Mouse (Mus musculus) heart, postnatal 25 days (tissue): ENCODE measurements around the gene Samd7. TPM values are rescaled to one million over a fixed set of nuclear protein-coding genes. Genes with fewer than 3 reads are reported as not detected.
"Not testable (repeated sequence)": the region's sequence is repeated elsewhere in the genome, so short reads cannot be mapped to it uniquely, and the experiment has no call there.

Experiments
- DNase-seq: peaks from one replicate; pipeline ENCODE4 v3.0.0; 2022; ENCODE audit warnings: low spot score
- intact Hi-C: fragments of 180-260 bp; cut with DNase I; formaldehyde crosslinking; loops from one replicate; pipeline ENCODE4 v1.15.1; 2025
- total RNA-seq, 2 experiments: library from RNA; stranded (reverse); gene quantifications; 2 replicates each; pipeline ENCODE4 v1.2.3; 2021

The Samd7 gene
- not detected for total RNA-seq

DNA sequence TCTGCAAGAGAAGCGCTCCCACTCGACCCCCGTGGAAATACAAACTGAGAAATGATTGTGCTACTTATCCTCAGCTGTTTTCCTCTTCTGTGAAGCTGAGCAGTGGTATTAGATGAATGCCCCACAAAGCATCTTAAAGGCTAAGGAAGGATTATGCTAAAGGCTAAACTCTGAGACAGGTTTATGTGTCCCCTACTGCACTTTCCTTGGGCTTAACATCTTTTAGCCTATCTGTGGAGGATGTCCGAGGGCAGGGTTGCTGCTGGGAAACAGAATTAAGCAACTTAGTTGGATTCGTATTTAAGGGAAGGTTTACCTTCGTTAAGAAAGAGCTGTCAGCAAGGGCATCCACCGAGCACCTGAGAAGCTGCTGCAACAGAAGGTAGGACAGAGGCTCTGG lies at the start of gene Samd7:
Samd7 (plus strand) TSS at position 288 of the 400 bp plus-strand sequence.
- no peak for DNase-seq
- intact Hi-C loops, result no loop called here

DNA sequence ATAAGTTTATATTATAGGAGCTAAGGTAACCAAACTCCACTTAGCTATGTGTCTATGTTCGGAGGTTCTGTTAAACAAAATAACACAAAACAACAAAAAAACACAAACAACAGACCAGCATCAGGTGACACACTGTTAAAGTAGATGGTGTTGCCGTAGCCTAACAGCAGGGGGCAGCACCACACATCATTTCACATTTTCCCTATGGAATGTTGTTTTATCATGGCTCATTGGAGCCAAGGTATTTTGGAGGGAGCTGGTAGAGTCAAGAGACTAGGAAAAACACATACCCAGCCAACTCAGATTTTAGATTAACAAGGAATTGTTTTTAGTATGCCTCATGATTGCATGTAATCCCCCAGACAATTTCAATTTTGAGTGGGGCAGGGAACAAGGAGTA lies 49.7 kb upstream of the Samd7 start:
- no peak for DNase-seq
- intact Hi-C loops, result loop anchor here (1.0 to 10.0 kb wide), 4 partner anchors 158 to 448 kb away; partner anchors contain the start of genes Cldn11 and Gpr160

- no peak for DNase-seq
- intact Hi-C loops, result loop anchor here (10.0 kb wide), 3 partner anchors 157 to 447 kb away; partner anchors contain the start of genes Cldn11 and Gpr160
Observed at GRCm38 (mm10) chr3:30697891-30698290, 48.2 kb upstream of the Samd7 start.

- intact Hi-C loops, result loop anchor here (10.0 kb wide), 3 partner anchors 155 to 445 kb away; partner anchors contain the start of genes Cldn11 and Gpr160
- not testable (repeated sequence) for DNase-seq
Observed at GRCm38 (mm10) chr3:30699711-30700505, 46.2 kb upstream of the Samd7 start, which contains the start of gene Lrrc31. Gene Lrrc31, minus strand, starts transcription at chr3:30699843.

- DNase-seq, result no peak
- intact Hi-C loops, result no loop called here
Observed at GRCm38 (mm10) chr3:30705977-30706376, 40.1 kb upstream of the Samd7 start.

GRCm38 (mm10) chr3:30706614-30707276 lies 39.3 kb upstream of the Samd7 start:
- intact Hi-C loops, result no loop called here
- no peak for DNase-seq

- DNase-seq, result no peak
- intact Hi-C loops, result no loop called here
Observed at GRCm38 (mm10) chr3:30710191-30710590, 35.9 kb upstream of the Samd7 start.

- intact Hi-C loops, result no loop called here
- DNase-seq, result no peak
Observed at GRCm38 (mm10) chr3:30713334-30713733, 32.8 kb upstream of the Samd7 start.

DNA sequence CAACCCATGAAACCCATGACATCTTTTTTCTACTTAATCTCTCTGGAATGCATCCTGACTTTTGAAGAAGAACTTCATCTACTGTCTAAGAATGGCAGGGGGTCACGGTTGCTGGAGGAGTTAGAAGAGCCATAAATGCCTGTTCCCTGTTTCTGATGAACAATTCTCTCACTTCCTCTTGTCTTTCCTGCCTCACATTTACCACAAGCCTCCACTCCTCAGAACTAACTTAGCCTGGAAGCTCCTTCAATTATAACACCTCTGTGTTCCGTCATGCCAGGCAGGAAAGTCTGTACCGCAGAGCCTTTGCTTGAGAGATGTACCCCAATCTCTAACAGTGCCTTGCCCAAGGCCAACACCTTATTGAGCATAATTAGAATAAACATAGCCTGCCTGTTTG lies 27.4 kb upstream of the Samd7 start:
- no peak for DNase-seq
- intact Hi-C loops, result no loop called here

GRCm38 (mm10) chr3:30722036-30722435 lies 24.1 kb upstream of the Samd7 start:
- intact Hi-C loops, result no loop called here
- DNase-seq, result no peak

- no peak for DNase-seq
- intact Hi-C loops, result no loop called here
Observed at GRCm38 (mm10) chr3:30722461-30722860, 23.6 kb upstream of the Samd7 start.

- DNase-seq, result no peak
- intact Hi-C loops, result no loop called here
Observed at GRCm38 (mm10) chr3:30723179-30723578, 22.9 kb upstream of the Samd7 start.

- intact Hi-C loops, result no loop called here
- DNase-seq, result no peak
Observed at GRCm38 (mm10) chr3:30724105-30724824, 21.8 kb upstream of the Samd7 start.

DNA sequence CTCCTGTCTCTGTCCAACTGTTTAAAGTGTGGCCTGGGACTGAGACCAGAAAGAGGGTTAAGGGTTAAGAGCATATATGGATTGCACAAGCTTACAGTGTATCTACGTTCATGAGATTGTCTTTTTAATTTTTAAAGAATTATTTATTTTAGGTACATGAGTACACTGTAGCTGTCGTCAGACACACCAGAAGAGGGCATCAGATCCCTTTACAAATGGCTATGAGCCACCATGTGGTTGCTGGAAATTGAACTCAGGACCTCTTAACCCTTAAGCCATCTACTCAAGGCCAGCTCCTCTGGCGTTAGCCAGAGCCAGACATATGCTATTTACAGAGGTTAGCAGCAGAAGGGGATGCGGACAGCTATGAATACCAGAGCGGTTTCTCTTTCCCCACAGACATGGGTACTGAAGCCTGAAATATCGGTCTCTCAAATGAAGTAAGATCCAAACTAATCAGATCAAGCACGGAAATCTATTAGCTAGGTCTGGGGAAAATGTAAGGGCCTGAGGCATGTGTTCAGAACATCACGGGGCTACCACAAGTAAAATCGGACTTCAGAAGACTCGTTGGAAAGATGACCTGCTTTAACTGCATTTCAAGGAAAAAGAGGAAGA lies 21.1 kb upstream of the Samd7 start:
- DNase-seq, result no peak
- intact Hi-C loops, result no loop called here

GRCm38 (mm10) chr3:30725514-30725913 lies 20.6 kb upstream of the Samd7 start:
- DNase-seq, result no peak
- intact Hi-C loops, result no loop called here

DNA sequence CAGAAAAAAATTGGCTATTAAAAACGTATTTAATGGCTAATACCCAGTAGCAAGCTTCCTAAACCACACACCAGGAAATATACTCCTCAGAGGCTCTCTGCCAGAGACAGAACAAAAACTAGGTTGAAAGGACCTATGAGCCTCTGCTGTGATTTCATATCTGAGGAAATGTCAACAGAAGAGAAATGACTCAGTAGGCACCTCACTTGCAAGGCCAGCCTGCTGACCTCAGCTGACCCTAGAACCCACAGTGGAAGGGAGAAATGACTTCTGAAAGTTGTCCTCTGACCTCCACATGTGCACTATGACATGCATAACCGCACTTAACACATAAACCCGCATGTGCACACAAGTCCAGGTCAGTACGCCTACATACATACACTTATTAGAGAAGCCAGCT lies 18.9 kb upstream of the Samd7 start:
- intact Hi-C loops, result no loop called here
- no peak for DNase-seq

DNA sequence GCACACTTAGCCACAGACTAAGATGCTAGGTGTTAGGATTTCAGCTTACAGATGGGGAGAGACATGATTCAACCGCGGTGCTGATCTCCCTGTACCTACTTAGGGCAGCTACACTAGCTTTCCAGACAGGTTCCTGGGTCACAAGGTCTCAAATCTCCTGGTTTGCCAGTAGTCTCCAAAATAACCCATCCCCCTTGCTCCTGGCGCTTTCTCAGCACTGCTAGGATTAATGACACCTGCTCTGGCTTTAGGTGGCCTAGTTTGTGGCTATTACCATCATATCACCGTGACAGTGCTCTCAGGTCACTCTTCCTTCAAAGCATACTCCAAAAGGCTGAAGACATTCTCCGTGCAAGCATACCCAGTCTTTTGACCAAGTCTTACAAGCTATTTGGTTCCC lies 17.0 kb upstream of the Samd7 start:
- no peak for DNase-seq

DNA sequence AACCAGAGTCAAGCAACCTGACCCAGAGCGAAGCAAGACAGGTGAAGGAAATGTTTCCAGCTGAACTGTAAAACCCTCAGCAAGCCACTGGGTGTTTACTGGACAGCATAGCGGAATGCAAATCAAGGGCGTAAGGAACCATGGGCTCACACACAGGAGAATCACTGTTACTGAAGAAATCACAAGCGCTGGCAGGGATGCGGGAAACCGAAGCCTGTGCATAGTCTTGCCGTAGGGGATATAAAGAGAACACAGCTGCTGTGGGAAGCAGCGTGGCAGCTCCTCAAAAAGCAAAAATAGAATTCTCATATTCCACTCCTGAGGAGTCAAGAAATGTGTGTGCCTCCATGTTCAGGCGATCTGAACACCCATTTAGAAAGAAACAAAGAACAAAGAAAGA lies 9.3 kb upstream of the Samd7 start:
- DNase-seq, result no peak
- intact Hi-C loops, result no loop called here

More for the DNA sequence above, 17.0 kb upstream of the Samd7 start:
- intact Hi-C loops, result no loop called here

DNA sequence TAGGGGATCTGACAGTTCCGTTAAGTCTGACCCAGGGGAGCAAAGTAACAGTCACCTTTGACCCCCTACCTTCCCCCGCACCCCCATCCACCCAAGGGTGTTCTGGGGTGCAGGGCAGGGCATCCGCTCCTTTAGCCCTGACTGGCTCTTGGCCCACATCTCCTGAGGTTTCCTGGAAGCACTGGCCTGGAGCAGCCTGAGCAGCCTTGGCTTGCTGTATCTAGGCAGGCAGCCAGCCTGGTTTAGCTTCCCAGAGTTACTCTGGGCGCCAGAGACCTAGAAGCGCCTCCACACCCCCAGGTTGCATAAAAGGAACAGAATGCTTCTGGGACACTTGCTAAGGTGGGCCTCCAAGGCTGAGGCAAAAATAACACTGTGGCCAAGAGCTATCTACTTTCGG lies 4.8 kb upstream of the Samd7 start:
- peak; percentile 20 for DNase-seq
- intact Hi-C loops, result no loop called here

DNA sequence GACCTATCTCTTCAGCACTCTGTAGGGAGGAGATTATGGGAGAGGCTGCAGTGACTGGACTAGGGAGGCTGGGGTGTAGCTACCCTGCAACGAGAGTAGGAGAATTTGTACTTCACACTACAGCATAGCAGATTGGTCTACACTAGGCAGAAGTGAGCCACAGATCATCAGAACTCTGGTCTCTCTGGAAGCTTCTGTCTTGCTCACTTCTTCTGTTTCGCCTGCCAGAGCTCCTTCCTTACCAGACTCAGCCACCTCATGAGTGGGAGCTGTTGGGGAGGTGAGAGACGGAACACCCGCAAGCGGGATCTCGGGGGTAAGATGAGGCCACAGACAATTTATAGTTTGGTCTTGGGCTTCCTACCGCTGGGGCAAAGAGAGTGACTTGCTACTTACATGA lies 3.2 kb upstream of the Samd7 start:
- no peak for DNase-seq
- intact Hi-C loops, result no loop called here
